Mouse (Mus musculus) lung, postnatal 14 days (tissue): ENCODE measurements around the gene Omd.
A peak's percentile ranks its signal among the peaks of the same experiment; 100 is the strongest.

ENCODE experiments used
- DNase-seq: peaks from one replicate; pipeline ENCODE4 v3.0.0; 2021

Omd gene

GRCm38 (mm10) chr13:49617021-49617420 lies 34.8 kb downstream of the Omd start:
- no peak for DNase-seq

- no peak for DNase-seq
Observed at GRCm38 (mm10) chr13:49618365-49618764, 36.1 kb downstream of the Omd start.

GRCm38 (mm10) chr13:49623216-49623615 lies 41.0 kb downstream of the Omd start:
- no peak for DNase-seq

GRCm38 (mm10) chr13:49628167-49628566 lies 45.9 kb downstream of the Omd start:
- no peak for DNase-seq

GRCm38 (mm10) chr13:49629076-49629475 lies 46.8 kb downstream of the Omd start:
- peak; percentile 16 for DNase-seq

GRCm38 (mm10) chr13:49639965-49640364 lies 57.7 kb downstream of the Omd start:
- DNase-seq = no peak
